9 mouse cellular contexts compared by ENCODE assay signal in genomic region chr8:105727397-105728124, GRCm38 (mm10). TPM values are rescaled to one million over a fixed set of nuclear protein-coding genes. Genes with fewer than 3 reads are reported as not detected.
DNase-seq lines count a peak whose midpoint lies in the region; ATAC-seq lines count a peak whose summit lies in the region.
"Had no signal": no experiment of that assay in that cellular context is flagged by ENCODE, and none has a peak within 500 bp of the region (broad histone marks: within the 10 kb centered on the region; RNA-seq: fewer than 3 reads in every experiment).

No protein-coding gene starts in this region.

- H3K9me3 ChIP-seq in midbrain, embryonic 10.5 days (replicated peaks) = no peaks in the 10 kb centered on the region
- no peaks in the 10 kb centered on the region for H3K9me3 ChIP-seq in midbrain, embryonic 15.5 days
- H3K9me3 ChIP-seq in kidney, embryonic 16.5 days (ENCODE audit: low read length) = no peaks in the 10 kb centered on the region

- H3K4me3 ChIP-seq in midbrain, embryonic 10.5 days = no peak overlapping the region
- H3K4me3 ChIP-seq in midbrain, embryonic 15.5 days = no peak overlapping the region
- no peak overlapping the region for H3K4me3 ChIP-seq in kidney, embryonic 16.5 days (ENCODE audit: low read length)

- ATAC-seq in midbrain, embryonic 15.5 days (replicated peaks) = no peak
- ATAC-seq in granulocyte monocyte progenitor cell, adult 5-6 weeks (replicated peaks; ENCODE audit: poor library complexity, severe bottlenecking) = peak; percentile 42
- ATAC-seq in kidney, embryonic 16.5 days (ENCODE audit: low FRiP score, low TSS enrichment) = peak; percentile 84

- DNase-seq in midbrain, embryonic 10.5 days (ENCODE audit: low spot score) = no peak
- peak; percentile 82 for DNase-seq in lung, postnatal 25 days (ENCODE audit: low spot score)
- DNase-seq in right cerebral cortex, postnatal 4 days = no peak
- no peak for DNase-seq in urinary bladder, postnatal 4 days (ENCODE audit: low spot score in 2 of 2)
- DNase-seq in natural killer cell, adult 2 months (ENCODE audit: low spot score in 2 of 2) = no peak

- 0 out of 2 replicates have a peak overlapping the region, but pooled peaks have one; percentile 10 for H3K27ac ChIP-seq in midbrain, embryonic 10.5 days (replicated peaks)
- H3K27ac ChIP-seq in midbrain, embryonic 15.5 days = no peak overlapping the region
- H3K27ac ChIP-seq in kidney, embryonic 16.5 days (ENCODE audit: low read length) = peak overlapping the region; percentile 59
- H3K27ac ChIP-seq: macrophage had no signal

- H3K4me1 ChIP-seq in midbrain, embryonic 10.5 days = no peaks in the 10 kb centered on the region
- no peaks in the 10 kb centered on the region for H3K4me1 ChIP-seq in midbrain, embryonic 15.5 days
- H3K4me1 ChIP-seq in kidney, embryonic 16.5 days (ENCODE audit: insufficient read depth, low read length) = no peaks in the 10 kb centered on the region

- no peak overlapping the region for H3K4me2 ChIP-seq in midbrain, embryonic 15.5 days
- H3K4me2 ChIP-seq in kidney, embryonic 16.5 days (replicated peaks; ENCODE audit: low read depth, low read length) = no peak overlapping the region

- no peak overlapping the region for H3K9ac ChIP-seq in midbrain, embryonic 15.5 days
- H3K9ac ChIP-seq in kidney, embryonic 16.5 days (replicated peaks; ENCODE audit: low read length) = no peak overlapping the region

- WGBS in midbrain, embryonic 10.5 days = 88% methylated on average over 18 of the region's 18 CpGs
- WGBS in midbrain, embryonic 15.5 days = 89% methylated on average over 18 of the region's 18 CpGs
- 69% methylated on average over 18 of the region's 18 CpGs for WGBS in kidney, embryonic 16.5 days

- H3K27me3 ChIP-seq in midbrain, embryonic 10.5 days (ENCODE audit: low read depth, poor library complexity, severe bottlenecking) = no peaks in the 10 kb centered on the region
- H3K27me3 ChIP-seq in midbrain, embryonic 15.5 days (replicated peaks) = no peaks in the 10 kb centered on the region
- H3K27me3 ChIP-seq in kidney, embryonic 16.5 days (ENCODE audit: insufficient read depth, low read length) = no peaks in the 10 kb centered on the region

- H3K36me3 ChIP-seq in midbrain, embryonic 10.5 days = peaks cover 52% of the 10 kb centered on the region
- peaks cover 34% of the 10 kb centered on the region for H3K36me3 ChIP-seq in midbrain, embryonic 15.5 days (replicated peaks)
- H3K36me3 ChIP-seq in kidney, embryonic 16.5 days (ENCODE audit: insufficient read depth, low read length) = peaks cover 20% of the 10 kb centered on the region

RNA-seq across cellular contexts. Expression of gene Enkd1, which starts 19.6 kb away (rescaled TPM):
- polyA plus RNA-seq in midbrain, embryonic 10.5 days (2016; fragmentation: Nextera tagmentation; extraction: Ambion mirVana) = 45.1 and 52.7 TPM in 2 replicates
- 12.9 and 16.1 TPM in 2 replicates for polyA plus RNA-seq in midbrain, embryonic 15.5 days (2015; fragmentation: Nextera tagmentation; extraction: Ambion mirVana)
- 20.0 and 35.2 TPM in 2 replicates for total RNA-seq in granulocyte monocyte progenitor cell, adult 5-6 weeks (2014; fragmentation: Nextera tagmentation)
- 14.5 and 16.2 TPM in 2 replicates for total RNA-seq in granulocyte monocyte progenitor cell, adult 5-6 weeks (2017)
- polyA plus RNA-seq in kidney, embryonic 16.5 days (2015; fragmentation: Nextera tagmentation; extraction: Ambion mirVana) = 29.0 and 34.1 TPM in 2 replicates

RNA-seq across cellular contexts. Expression of gene 4933405L10Rik, which starts 20.1 kb away (rescaled TPM):
- polyA plus RNA-seq in midbrain, embryonic 10.5 days (2016; fragmentation: Nextera tagmentation; extraction: Ambion mirVana) = not detected in 2 replicates
- polyA plus RNA-seq in midbrain, embryonic 15.5 days (2015; fragmentation: Nextera tagmentation; extraction: Ambion mirVana) = 0.28 and 0.43 TPM in 2 replicates
- not detected in 2 replicates for total RNA-seq in granulocyte monocyte progenitor cell, adult 5-6 weeks (2014; fragmentation: Nextera tagmentation)
- total RNA-seq in granulocyte monocyte progenitor cell, adult 5-6 weeks (2017) = not detected in 2 replicates
- polyA plus RNA-seq in kidney, embryonic 16.5 days (2015; fragmentation: Nextera tagmentation; extraction: Ambion mirVana) = not detected in 2 replicates
- polyA plus RNA-seq: macrophage had no signal

RNA-seq across cellular contexts. Expression of gene Pard6a, which starts 26.6 kb away (rescaled TPM):
- polyA plus RNA-seq in midbrain, embryonic 10.5 days (2016; fragmentation: Nextera tagmentation; extraction: Ambion mirVana) = 25.9 and 28.2 TPM in 2 replicates
- 51.6 and 51.8 TPM in 2 replicates for polyA plus RNA-seq in midbrain, embryonic 15.5 days (2015; fragmentation: Nextera tagmentation; extraction: Ambion mirVana)
- total RNA-seq in granulocyte monocyte progenitor cell, adult 5-6 weeks (2014; fragmentation: Nextera tagmentation) = 7.0 and 13.9 TPM in 2 replicates
- total RNA-seq in granulocyte monocyte progenitor cell, adult 5-6 weeks (2017) = 5.9 and 13.3 TPM in 2 replicates
- polyA plus RNA-seq in kidney, embryonic 16.5 days (2015; fragmentation: Nextera tagmentation; extraction: Ambion mirVana) = 18.0 and 20.1 TPM in 2 replicates

RNA-seq across cellular contexts. Expression of gene Acd, which starts 26.7 kb away (rescaled TPM):
- polyA plus RNA-seq in midbrain, embryonic 10.5 days (2016; fragmentation: Nextera tagmentation; extraction: Ambion mirVana) = 76.5 and 89.9 TPM in 2 replicates
- 104 and 106 TPM in 2 replicates for polyA plus RNA-seq in midbrain, embryonic 15.5 days (2015; fragmentation: Nextera tagmentation; extraction: Ambion mirVana)
- total RNA-seq in granulocyte monocyte progenitor cell, adult 5-6 weeks (2014; fragmentation: Nextera tagmentation) = 52.2 and 56.5 TPM in 2 replicates
- 22.4 and 33.3 TPM in 2 replicates for total RNA-seq in granulocyte monocyte progenitor cell, adult 5-6 weeks (2017)
- polyA plus RNA-seq in kidney, embryonic 16.5 days (2015; fragmentation: Nextera tagmentation; extraction: Ambion mirVana) = 65.7 and 67.6 TPM in 2 replicates

RNA-seq across cellular contexts. Expression of gene Gfod2, which starts 30.9 kb away (rescaled TPM):
- 35.0 and 39.5 TPM in 2 replicates for polyA plus RNA-seq in midbrain, embryonic 10.5 days (2016; fragmentation: Nextera tagmentation; extraction: Ambion mirVana)
- polyA plus RNA-seq in midbrain, embryonic 15.5 days (2015; fragmentation: Nextera tagmentation; extraction: Ambion mirVana) = 90.3 and 100 TPM in 2 replicates
- 1.7 TPM in 1 of 2 replicates, not detected in the other for total RNA-seq in granulocyte monocyte progenitor cell, adult 5-6 weeks (2014; fragmentation: Nextera tagmentation)
- 3.4 and 4.6 TPM in 2 replicates for total RNA-seq in granulocyte monocyte progenitor cell, adult 5-6 weeks (2017)
- polyA plus RNA-seq in kidney, embryonic 16.5 days (2015; fragmentation: Nextera tagmentation; extraction: Ambion mirVana) = 24.9 and 25.7 TPM in 2 replicates
